Mouse (Mus musculus) c-Kit-positive CD71-negative TER-119-negative erythroid progenitor cells, embryonic 14.5 days (primary cell): ENCODE measurements around the gene D13Ertd608e.
A peak's percentile ranks its signal among the peaks of the same experiment; 100 is the strongest.
"Not testable (repeated sequence)": the region's sequence is repeated elsewhere in the genome, so short reads cannot be mapped to it uniquely, and the experiment has no call there.

Experiments used
- DNase-seq: peaks from one replicate; pipeline ENCODE4 v3.0.0-alpha.2; 2013; ENCODE audit warnings: low read depth

Gene D13Ertd608e

GRCm38 (mm10) chr13:119835320-119836056 is at the start of gene D13Ertd608e:
Gene D13Ertd608e (plus strand): TSS chr13:119836006.
- not testable (repeated sequence) for DNase-seq

GRCm38 (mm10) chr13:119789851-119790717 is 45.7 kb upstream of the D13Ertd608e start:
- DNase-seq, result no peak

GRCm38 (mm10) chr13:119790761-119791579 is 44.8 kb upstream of the D13Ertd608e start, which contains the start of gene Zfp131:
Gene Zfp131 (minus strand): TSS chr13:119790889.
- DNase-seq, result peak; percentile 83

- DNase-seq, result no peak
These were observed 44.1 kb upstream of the D13Ertd608e start for GRCm38 (mm10) chr13:119791580-119792135.

GRCm38 (mm10) chr13:119792791-119793404 is 42.9 kb upstream of the D13Ertd608e start:
- no peak for DNase-seq

GRCm38 (mm10) chr13:119797656-119798055 is 38.1 kb upstream of the D13Ertd608e start:
- DNase-seq, result no peak

GRCm38 (mm10) chr13:119808937-119809336 is 26.9 kb upstream of the D13Ertd608e start:
- no peak for DNase-seq

GRCm38 (mm10) chr13:119810031-119810430 is 25.8 kb upstream of the D13Ertd608e start:
- DNase-seq, result no peak

- DNase-seq, result no peak
These were observed 19.0 kb upstream of the D13Ertd608e start for GRCm38 (mm10) chr13:119816798-119817197.

- DNase-seq, result no peak
These were observed 18.1 kb upstream of the D13Ertd608e start for GRCm38 (mm10) chr13:119817579-119818206.

GRCm38 (mm10) chr13:119830116-119830515 is 5.7 kb upstream of the D13Ertd608e start, which contains the start of gene AF067063:
Gene AF067063 (minus strand): TSS chr13:119830216.
- not testable (repeated sequence) for DNase-seq

- DNase-seq, result not testable (repeated sequence)
These were observed 562 bp downstream of the D13Ertd608e start for GRCm38 (mm10) chr13:119836324-119836811.

- DNase-seq, result not testable (repeated sequence)
These were observed 2.0 kb downstream of the D13Ertd608e start for GRCm38 (mm10) chr13:119837719-119838337.

GRCm38 (mm10) chr13:119839982-119840381 is 4.2 kb downstream of the D13Ertd608e start:
- DNase-seq, result not testable (repeated sequence)

GRCm38 (mm10) chr13:119862399-119862798 is 26.6 kb downstream of the D13Ertd608e start:
- DNase-seq, result not testable (repeated sequence)

GRCm38 (mm10) chr13:119864395-119864999 is 28.7 kb downstream of the D13Ertd608e start:
- DNase-seq, result not testable (repeated sequence)

GRCm38 (mm10) chr13:119886896-119887295 is 51.1 kb downstream of the D13Ertd608e start:
- DNase-seq, result not testable (repeated sequence)

- DNase-seq, result not testable (repeated sequence)
These were observed 58.9 kb downstream of the D13Ertd608e start, which contains the start of gene Tcstv1 for GRCm38 (mm10) chr13:119894685-119895084. Gene Tcstv1 (minus strand): TSS chr13:119894785.
